Comparison of ENCODE assay signal across 17 mouse cellular contexts in the genomic region with DNA sequence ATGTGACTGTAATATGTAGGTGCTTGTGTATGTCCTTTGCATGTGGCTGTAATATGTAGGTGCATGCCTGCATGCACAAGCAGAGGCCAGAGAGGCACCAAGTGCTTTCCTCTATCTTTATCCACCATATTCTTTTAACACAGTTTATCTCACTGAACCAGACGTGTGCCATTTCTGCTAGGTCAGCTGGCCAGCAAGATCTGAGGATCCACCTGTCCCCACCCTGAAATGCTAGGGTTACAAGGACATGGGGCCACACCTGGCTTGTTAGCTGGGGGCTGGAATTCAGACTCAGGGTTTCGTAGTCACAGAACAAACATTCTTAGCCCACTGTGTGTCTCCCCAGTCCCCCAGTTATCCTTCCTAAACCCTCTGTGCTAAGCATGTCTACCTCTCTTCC. TPM values are rescaled to one million over a fixed set of nuclear protein-coding genes. Genes with fewer than 3 reads are reported as not detected.
DNase-seq lines count a peak whose midpoint lies in the region; ATAC-seq lines count a peak whose summit lies in the region.
"Had no signal": no experiment of that assay in that cellular context is flagged by ENCODE, and none has a peak within 500 bp of the region (broad histone marks: within the 10 kb centered on the region; RNA-seq: fewer than 3 reads in every experiment).

No protein-coding gene starts in this region.

- no peaks in the 10 kb centered on the region for H3K9me3 ChIP-seq in kidney, embryonic 15.5 days (replicated peaks)
- no peaks in the 10 kb centered on the region for H3K9me3 ChIP-seq in intestine, embryonic 16.5 days (ENCODE audit: control insufficient read depth, low read length)
- H3K9me3 ChIP-seq: limb, embryonic 15.5 days had no signal

- no peaks in the 10 kb centered on the region for H3K27me3 ChIP-seq in kidney, embryonic 15.5 days
- H3K27me3 ChIP-seq in intestine, embryonic 16.5 days (replicated peaks; ENCODE audit: control insufficient read depth, insufficient read depth, low read length), result no peaks in the 10 kb centered on the region
- H3K27me3 ChIP-seq: limb, embryonic 15.5 days had no signal

- DNase-seq in kidney, postnatal 4 days, result no peak
- peak; percentile 50 for DNase-seq in MEL-GATA-1-ER (ENCODE audit: extremely low read depth, low read depth)
- DNase-seq in spleen, postnatal 10 days (ENCODE audit: low spot score in 2 of 2), result peak; percentile 65 to 72
- no peak for DNase-seq in layer of hippocampus, postnatal 10 days (ENCODE audit: low spot score in 2 of 2)
- DNase-seq in layer of hippocampus, adult 8-10 months (ENCODE audit: low spot score in 2 of 2), result no peak
- DNase-seq in retina, postnatal 1 day, result no peak
- DNase-seq: adrenal gland, postnatal 36 days; cerebellum, postnatal 14 days; gastrocnemius, postnatal 25 days; heart, postnatal 36 days; right cerebral cortex, postnatal 14 days; thymus, adult 2 months had no signal

- 82% methylated on average over 2 of the region's 2 CpGs for WGBS in kidney, embryonic 15.5 days
- WGBS in intestine, embryonic 16.5 days, result 58% methylated on average over 2 of the region's 2 CpGs

- ATAC-seq in kidney, embryonic 15.5 days (replicated peaks; ENCODE audit: low FRiP score), result peak; percentile 70; the same call in 1 of the 2 replicates
- ATAC-seq in intestine, embryonic 16.5 days, result peak; percentile 57

- no peak overlapping the region for H3K4me2 ChIP-seq in kidney, embryonic 15.5 days
- no peak overlapping the region for H3K4me2 ChIP-seq in intestine, embryonic 16.5 days (ENCODE audit: low read depth, low read length)
- H3K4me2 ChIP-seq: limb, embryonic 15.5 days had no signal

- H3K4me1 ChIP-seq in kidney, embryonic 15.5 days, result peaks cover 8% of the 10 kb centered on the region; the same call in 1 of the 2 replicates
- peaks cover 15% of the 10 kb centered on the region for H3K4me1 ChIP-seq in intestine, embryonic 16.5 days (ENCODE audit: control insufficient read depth, insufficient read depth, low read length)

- no peaks in the 10 kb centered on the region for H3K36me3 ChIP-seq in kidney, embryonic 15.5 days
- no peaks in the 10 kb centered on the region for H3K36me3 ChIP-seq in intestine, embryonic 16.5 days (ENCODE audit: control insufficient read depth, insufficient read depth, low read length)
- H3K36me3 ChIP-seq: limb, embryonic 15.5 days had no signal

- H3K27ac ChIP-seq in kidney, embryonic 15.5 days, result no peak overlapping the region
- H3K27ac ChIP-seq in intestine, embryonic 16.5 days (ENCODE audit: low read length), result no peak overlapping the region
- H3K27ac ChIP-seq: limb, embryonic 15.5 days had no signal

- H3K9ac ChIP-seq in kidney, embryonic 15.5 days, result no peak overlapping the region
- no peak overlapping the region for H3K9ac ChIP-seq in intestine, embryonic 16.5 days (ENCODE audit: low read depth, low read length)
- H3K9ac ChIP-seq: limb, embryonic 15.5 days had no signal

- no peak overlapping the region for H3K4me3 ChIP-seq in kidney, embryonic 15.5 days (replicated peaks)
- no peak overlapping the region for H3K4me3 ChIP-seq in intestine, embryonic 16.5 days (ENCODE audit: low read length)
- H3K4me3 ChIP-seq: limb, embryonic 15.5 days had no signal

RNA-seq across cellular contexts. Expression of gene Ctss, which starts 7.3 kb away (rescaled TPM):
- 12.7 and 14.6 TPM in 2 replicates for polyA plus RNA-seq in kidney, embryonic 15.5 days (2015; fragmentation: Nextera tagmentation; extraction: Ambion mirVana)
- polyA plus RNA-seq in intestine, embryonic 16.5 days (2015; fragmentation: Nextera tagmentation; extraction: Ambion mirVana), result 33.5 and 34.7 TPM in 2 replicates
- total RNA-seq in layer of hippocampus, postnatal 10 days (2021), result 10 to 100 TPM; 19.6 to 24.0 TPM
- 100 to 1,000 TPM in 2 of 4 experiments, 10 to 100 TPM in 2; 61.9 to 591 (median 296) TPM for total RNA-seq in layer of hippocampus, adult 8-10 months (2022)

RNA-seq across cellular contexts. Expression of gene Ctsk, which starts 20.3 kb away (rescaled TPM):
- polyA plus RNA-seq in kidney, embryonic 15.5 days (2015; fragmentation: Nextera tagmentation; extraction: Ambion mirVana), result 9.4 and 43.4 TPM in 2 replicates
- polyA plus RNA-seq in intestine, embryonic 16.5 days (2015; fragmentation: Nextera tagmentation; extraction: Ambion mirVana), result 8.0 and 8.7 TPM in 2 replicates
- total RNA-seq in layer of hippocampus, postnatal 10 days (2021), result 10 to 100 TPM; 10.0 to 10.3 TPM
- total RNA-seq in layer of hippocampus, adult 8-10 months (2022), result 1 to 10 TPM; 1.9 to 3.2 (median 2.8) TPM

RNA-seq across cellular contexts. Expression of gene Hormad1, which starts 40.2 kb away (rescaled TPM):
- not detected in 2 replicates for polyA plus RNA-seq in kidney, embryonic 15.5 days (2015; fragmentation: Nextera tagmentation; extraction: Ambion mirVana)
- polyA plus RNA-seq in intestine, embryonic 16.5 days (2015; fragmentation: Nextera tagmentation; extraction: Ambion mirVana), result 0.10 TPM in 1 of 2 replicates, not detected in the other
- not detected for total RNA-seq in layer of hippocampus, postnatal 10 days (2021)
- total RNA-seq in layer of hippocampus, adult 8-10 months (2022), result not detected
- total RNA-seq: adrenal gland, postnatal 36 days; gastrocnemius, postnatal 25 days; heart, postnatal 36 days; neutrophil, adult 5-6 weeks had no signal
- polyA plus RNA-seq: kidney, embryonic 14.5 days; limb, embryonic 15.5 days; thymus, adult 2 months had no signal

Comparison
In these comparisons a context has a peak if more than half of its experiments do, and no peak if none do; other contexts are left out.
1. DNase-seq: peak in MEL-GATA-1-ER (single experiment) and spleen, postnatal 10 days (2 of 2); none in kidney, postnatal 4 days (0 of 2), layer of hippocampus, postnatal 10 days (0 of 2), layer of hippocampus, adult 8-10 months (0 of 2) and retina, postnatal 1 day (single experiment).